Mouse (Mus musculus): ENCODE results near the gene Shisa5.

DNA sequence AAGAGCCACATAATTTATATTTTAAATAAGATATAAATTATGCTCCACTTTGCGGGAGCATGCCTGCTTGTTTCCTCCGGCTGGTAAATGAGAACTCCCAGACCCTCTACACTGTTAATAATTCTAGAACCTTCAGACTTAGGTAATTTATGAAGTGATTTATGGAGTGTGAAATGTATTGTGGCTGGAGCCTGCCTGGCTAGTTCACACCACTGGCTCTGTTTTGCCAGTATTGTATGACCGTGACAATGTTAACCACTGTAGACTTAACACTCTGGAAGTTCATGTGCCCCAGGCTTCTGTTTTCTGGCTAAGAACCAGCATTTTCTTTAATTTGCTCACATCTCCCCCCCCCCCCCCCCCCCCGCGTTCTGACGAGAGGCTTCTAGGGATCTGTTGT is 69.0 kb downstream of the Shisa5 start:
- TF ChIP-seq CTCF (IDR thresholded peaks at IDR 0.05; ENCODE audit: extremely low read depth, insufficient read depth, insufficient read length, insufficient replicate concordance) (no peak), POLR2A (IDR thresholded peaks at IDR 0.05; ENCODE audit: low read depth, low read length) (no peak)
